Mouse (Mus musculus) MEL (cell line): ENCODE measurements at regions not wholly inside any gene's neighbourhood (a gene's known extent, or its start where the extent isn't known, plus 50 kb on each side); places are given as distances from the start of the nearest gene placed in this dataset.

Experiments used
- DNase-seq: peaks from one replicate; pipeline ENCODE4 v3.0.0; 2011; ENCODE audit warnings: low read depth, low spot score
- H3K27ac ChIP-seq: 2 replicates; pipeline ENCODE4 v1.5.1; 2012; ENCODE audit warnings: low read depth, mild to moderate bottlenecking, control low read depth, low read length, moderate library complexity; ENCODE audit not compliant: control insufficient read depth
- H3K27me3 ChIP-seq, 2 experiments: fragments of 150-350 bp in 1 of 2; sonication (generic) in 1 of 2; 2 replicates each; pipeline ENCODE4 v1.6.1; 2012; ENCODE audit warnings: low read length in 2 of 2, mild to moderate bottlenecking in 2 of 2, improper control_type of control experiment in 1 of 2, moderate library complexity in 1 of 2; ENCODE audit not compliant: insufficient read depth in 2 of 2, control insufficient read depth in 1 of 2
- H3K36me3 ChIP-seq, 2 experiments: 2 replicates each; pipeline ENCODE4 v1.6.1; 2012 to 2014; ENCODE audit warnings: low read length in 2 of 2, improper control_type of control experiment in 1 of 2, inconsistent platforms in 1 of 2, mild to moderate bottlenecking in 1 of 2; ENCODE audit not compliant: insufficient read depth in 2 of 2, control insufficient read depth in 1 of 2
- H3K4me1 ChIP-seq, 2 experiments: fragments of 150-350 bp in 1 of 2; sonication (generic) in 1 of 2; 2 replicates each; pipeline ENCODE4 v1.6.1; 2012; ENCODE audit warnings: low read length in 2 of 2, improper control_type of control experiment in 1 of 2, mild to moderate bottlenecking in 1 of 2; ENCODE audit not compliant: insufficient read depth in 2 of 2, control insufficient read depth in 1 of 2
- H3K4me3 ChIP-seq, 2 experiments: fragments of 150-350 bp in 1 of 2; sonication (generic) in 1 of 2; 2 replicates each; pipeline ENCODE4 v1.5.1; 2012; ENCODE audit warnings: low read depth in 2 of 2, low read length in 2 of 2, mild to moderate bottlenecking in 2 of 2, moderate library complexity in 2 of 2, control low read depth in 1 of 2, improper control_type of control experiment in 1 of 2; ENCODE audit not compliant: control insufficient read depth in 1 of 2, insufficient read depth in 1 of 2
- H3K79me2 ChIP-seq: 2 replicates; pipeline ENCODE4 v1.6.1; 2012; ENCODE audit warnings: mild to moderate bottlenecking, low read length, moderate library complexity; ENCODE audit not compliant: control insufficient read depth, poor library complexity, insufficient read depth
- H3K9ac ChIP-seq: 2 replicates; pipeline ENCODE4 v1.6.1; 2012; ENCODE audit warnings: low read depth, mild to moderate bottlenecking, control low read depth, low read length, moderate library complexity; ENCODE audit not compliant: control insufficient read depth, poor library complexity, severe bottlenecking
- H3K9me3 ChIP-seq: fragments of 150-350 bp; sonication (generic); replicated peaks from 2 replicates; pipeline ENCODE4 v1.6.1; 2012; ENCODE audit warnings: mild to moderate bottlenecking, low read length, improper control_type of control experiment, moderate library complexity; ENCODE audit not compliant: insufficient read depth
- CHD1 ChIP-seq: IDR thresholded peaks from 2 replicates; pipeline ENCODE4 v1.6.1; 2012; ENCODE audit warnings: low read depth, mild to moderate bottlenecking, inconsistent platforms, low read length, improper control_type of control experiment
- ELF1 ChIP-seq: IDR thresholded peaks from 2 replicates; pipeline ENCODE4 v1.6.1; 2014; ENCODE audit warnings: low read depth, mild to moderate bottlenecking, inconsistent platforms, low read length, improper control_type of control experiment, moderate library complexity
- GABPA ChIP-seq: IDR thresholded peaks from 2 replicates; pipeline ENCODE4 v1.6.1; 2012; ENCODE audit warnings: low read depth, mild to moderate bottlenecking, inconsistent platforms, low read length, improper control_type of control experiment, moderate library complexity
- JUND ChIP-seq: IDR thresholded peaks from 2 replicates; pipeline ENCODE4 v1.6.1; 2011; ENCODE audit warnings: low read depth, mild to moderate bottlenecking, improper control_type of control experiment, low read length
- KAT2A ChIP-seq: conservative IDR thresholded peaks from 2 replicates; pipeline ENCODE4 v1.6.1; 2012; ENCODE audit warnings: low read depth, low read length, improper control_type of control experiment, inconsistent platforms
- MAX ChIP-seq: IDR thresholded peaks from 2 replicates; pipeline ENCODE4 v1.6.1; 2011; ENCODE audit warnings: low read length, improper control_type of control experiment
- MAZ ChIP-seq: IDR thresholded peaks from 2 replicates; pipeline ENCODE4 v1.6.1; 2012; ENCODE audit warnings: low read depth, mild to moderate bottlenecking, inconsistent platforms, low read length, improper control_type of control experiment
- MXI1 ChIP-seq: IDR thresholded peaks from 2 replicates; pipeline ENCODE4 v1.6.1; 2011; ENCODE audit warnings: mild to moderate bottlenecking, low read depth, low read length, improper control_type of control experiment
- MYC ChIP-seq: IDR thresholded peaks from 2 replicates; pipeline ENCODE4 v1.6.1; 2011; ENCODE audit warnings: low read depth, mild to moderate bottlenecking, low read length, improper control_type of control experiment, moderate library complexity
- NRF1 ChIP-seq: IDR thresholded peaks from 2 replicates; pipeline ENCODE4 v1.6.1; 2014; ENCODE audit warnings: low read depth, mild to moderate bottlenecking, inconsistent platforms, low read length, improper control_type of control experiment, moderate library complexity; ENCODE audit not compliant: poor library complexity, insufficient read depth, severe bottlenecking
- RCOR1 ChIP-seq: IDR thresholded peaks from 2 replicates; pipeline ENCODE4 v1.6.1; 2012; ENCODE audit warnings: low read depth, mild to moderate bottlenecking, inconsistent platforms, low read length, improper control_type of control experiment
- SIN3A ChIP-seq: IDR thresholded peaks from 2 replicates; pipeline ENCODE4 v1.6.1; 2012; ENCODE audit warnings: low read length, improper control_type of control experiment, inconsistent platforms
- SMC3 ChIP-seq: IDR thresholded peaks from 2 replicates; pipeline ENCODE4 v1.6.1; 2011; ENCODE audit warnings: low read depth, low read length, improper control_type of control experiment
- TAL1 ChIP-seq: IDR thresholded peaks from 2 replicates; pipeline ENCODE4 v1.6.1; 2012; ENCODE audit warnings: mild to moderate bottlenecking, inconsistent platforms, low read length, moderate library complexity, mixed read lengths
- TBP ChIP-seq: IDR thresholded peaks from 2 replicates; pipeline ENCODE4 v1.8.0; 2011; ENCODE audit warnings: low read depth, low read length, improper control_type of control experiment
- TCF12 ChIP-seq: IDR thresholded peaks from 2 replicates; pipeline ENCODE4 v1.6.1; 2014; ENCODE audit warnings: low read depth, mild to moderate bottlenecking, inconsistent platforms, low read length, improper control_type of control experiment, moderate library complexity
- ZKSCAN1 ChIP-seq: IDR thresholded peaks from 2 replicates; pipeline ENCODE4 v1.6.1; 2012; ENCODE audit warnings: low read depth, mild to moderate bottlenecking, inconsistent platforms, low read length, improper control_type of control experiment, moderate library complexity
- ZNF384 ChIP-seq: IDR thresholded peaks from 2 replicates; pipeline ENCODE4 v1.6.1; 2012; ENCODE audit warnings: low read depth, mild to moderate bottlenecking, inconsistent platforms, low read length, improper control_type of control experiment

- Histone ChIP-seq H3K79me2 (no peaks in the 10 kb centered on the region), H3K27me3 (no peaks in the 10 kb centered on the region), H3K27ac (no peak overlapping the region), H3K4me3 (no peak overlapping the region), H3K36me3 (no peaks in the 10 kb centered on the region)
- TF ChIP-seq SMC3 (no peak), ZKSCAN1 (no peak), ELF1 (no peak), KAT2A (no peak), GABPA (no peak), TCF12 (no peak), TAL1 (no peak)
- TF ChIP-seq, all 39 proteins: peak for 0
- Histone ChIP-seq H3K9ac (no peak overlapping the region), H3K4me1 (no peaks in the 10 kb centered on the region), H3K9me3 (no peaks in the 10 kb centered on the region)
- DNase-seq, result no peak
These were observed 274.5 kb upstream of the Sulf2 start for GRCm38 (mm10) chr2:166429918-166430317.

DNA sequence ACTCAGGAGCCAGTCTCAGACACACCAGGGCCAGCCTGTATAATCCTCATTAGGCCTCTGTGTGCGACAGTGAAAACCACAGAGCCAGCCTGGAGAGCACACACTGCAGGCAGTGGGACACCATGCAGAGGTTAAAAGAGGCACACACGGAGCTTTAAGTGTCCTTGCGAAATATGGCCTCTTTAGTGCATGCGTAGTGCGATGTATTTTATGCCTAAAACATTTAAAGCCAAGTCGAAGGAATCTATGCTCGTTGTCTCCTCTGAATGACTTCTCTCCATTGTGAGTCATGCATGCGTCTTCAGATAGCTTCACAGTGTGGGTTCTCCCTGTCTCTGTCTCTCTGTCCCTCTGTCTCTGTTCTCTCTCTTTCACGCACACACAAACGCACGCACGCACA is 274.0 kb upstream of the Sulf2 start:
- no peak for DNase-seq
- Histone ChIP-seq H3K36me3 (no peaks in the 10 kb centered on the region), H3K4me1 (no peaks in the 10 kb centered on the region), H3K27ac (no peak overlapping the region), H3K9ac (no peak overlapping the region), H3K9me3 (no peaks in the 10 kb centered on the region), H3K79me2 (no peaks in the 10 kb centered on the region), H3K27me3 (no peaks in the 10 kb centered on the region)
- no peak for TF ChIP-seq MYC
- no peak for TF ChIP-seq ZNF384
- TF ChIP-seq MXI1, result no peak
- TF ChIP-seq RCOR1, result no peak
- no peak for TF ChIP-seq MAZ
- no peak for TF ChIP-seq JUND
- TF ChIP-seq ELF1, result no peak
- no peak for TF ChIP-seq KAT2A
- TF ChIP-seq SIN3A, result no peak
- no peak for TF ChIP-seq NRF1
- TF ChIP-seq MAX, result no peak
- no peak for TF ChIP-seq ZKSCAN1
- no peak for TF ChIP-seq CHD1
- no peak for TF ChIP-seq GABPA
- TF ChIP-seq TCF12, result no peak
- TF ChIP-seq TBP, result no peak
- TF ChIP-seq, all 39 proteins: peak for 0
- no peak overlapping the region for H3K4me3 ChIP-seq
